Mouse (Mus musculus) lung, postnatal 0 days (tissue): ENCODE measurements around the gene Rab11fip4.

Experiments used
- CTCF ChIP-seq: IDR thresholded peaks from 2 replicates; pipeline ENCODE4 v1.5.1; 2016; ENCODE audit warnings: antibody characterized with exemption, mild to moderate bottlenecking
- EP300 ChIP-seq: IDR thresholded peaks from 2 replicates; pipeline ENCODE4 v1.6.1; 2016; ENCODE audit warnings: antibody characterized with exemption, mild to moderate bottlenecking, control low read depth

DNA sequence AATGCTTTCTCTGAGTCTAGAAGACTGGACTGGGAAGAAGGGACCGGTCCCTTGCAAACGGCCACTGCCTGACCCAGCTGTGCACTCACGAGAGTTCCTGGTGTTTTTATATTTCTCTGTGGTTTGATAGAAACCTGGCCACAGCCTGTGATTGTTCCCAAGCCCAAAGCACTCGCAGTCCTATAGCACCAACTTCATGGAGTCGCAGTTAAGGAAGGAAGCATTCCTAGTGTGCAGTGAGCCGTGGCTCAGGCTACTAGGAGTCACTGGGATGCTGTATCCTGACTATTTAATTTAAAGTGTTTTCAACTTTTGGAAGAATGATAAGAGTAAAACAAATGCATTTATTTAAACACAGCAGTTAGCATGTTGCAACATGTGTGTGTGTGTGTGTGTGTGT, 39.5 kb downstream of the Rab11fip4 start:
- TF ChIP-seq EP300 (no peak), CTCF (no peak)
